Mouse (Mus musculus): Measurements from ENCODE around the gene Gal3st2b.
"Not testable (repeated sequence)": the region's sequence is repeated elsewhere in the genome, so short reads cannot be mapped to it uniquely, and the experiment has no call there.

- TF ChIP-seq GATA1 (IDR thresholded peaks at IDR 0.05; ENCODE audit: borderline replicate concordance, low read length); FLI1 (IDR thresholded peaks at IDR 0.05; ENCODE audit: low read length): not testable (repeated sequence)
Observed at GRCm38 (mm10) chr1:93881778-93882177, 36.3 kb upstream of the Gal3st2b start.
